Mouse (Mus musculus) macrophage (primary cell): ENCODE results near the gene Epm2aip1. TPM values are rescaled to one million over a fixed set of nuclear protein-coding genes. Genes with fewer than 3 reads are reported as not detected.

Experiments used
- H3K27ac ChIP-seq: fragments of 350-480 bp; formaldehyde crosslinking; 2 replicates; pipeline ENCODE4 v1.9.0; 2021
- H3K36me3 ChIP-seq: fragments of 350-480 bp; formaldehyde crosslinking; 2 replicates; pipeline ENCODE4 v1.9.0; 2021; ENCODE audit errors: inconsistent target
- H3K4me3 ChIP-seq: fragments of 350-480 bp; formaldehyde crosslinking; 2 replicates; pipeline ENCODE4 v1.9.0; 2021; ENCODE audit errors: inconsistent target
- H3K79me2 ChIP-seq: fragments of 350-480 bp; formaldehyde crosslinking; 2 replicates; pipeline ENCODE4 v1.9.0; 2021; ENCODE audit errors: inconsistent target
- WGBS: methylation state at CpG from one replicate; pipeline ENCODE4 v1.1.7; 2026; ENCODE audit warnings: inconsistent platforms; ENCODE audit not compliant: missing documents; 5-methylcytosine and 5-hydroxymethylcytosine counted together
- polyA plus RNA-seq: library from polyadenylated mRNA; stranded (reverse); fragments of 250-400 nt; gene quantifications from 3 replicates; pipeline ENCODE4 v1.2.4, GENCODE M21; 2018; ENCODE audit warnings: inconsistent platforms

Epm2aip1 gene
- polyA plus RNA-seq, 1 experiment from 2014 or later = 3.7 TPM

DNA sequence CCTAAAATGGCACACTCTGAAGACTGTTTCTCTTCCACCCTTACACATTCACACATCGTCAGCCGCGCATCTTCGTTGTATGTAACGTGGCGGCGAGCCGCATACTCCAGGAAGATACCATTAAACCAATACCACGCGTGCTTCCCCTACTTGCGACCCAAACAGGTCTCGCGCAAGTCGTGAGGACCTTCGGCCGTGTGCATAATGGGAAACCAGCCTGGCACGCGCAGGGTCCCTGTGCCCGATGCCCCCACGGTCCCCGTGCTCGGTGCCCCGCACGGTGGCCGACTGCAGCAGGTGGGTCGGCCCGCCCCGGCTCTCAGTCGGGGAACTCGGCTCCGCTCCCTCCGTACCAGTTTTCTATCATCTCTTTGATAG, 684 bp upstream of the Epm2aip1 start:
- peak overlapping the region; percentile 67 for H3K4me3 ChIP-seq
- H3K27ac ChIP-seq = peak overlapping the region; percentile 44
- under 1% methylated on average over 32 of the region's 32 CpGs for WGBS
- 0 out of 2 replicates have a peak, but pooled peaks cover 5% of the 10 kb centered on the region for H3K36me3 ChIP-seq
- H3K79me2 ChIP-seq = peaks cover 46% of the 10 kb centered on the region

DNA sequence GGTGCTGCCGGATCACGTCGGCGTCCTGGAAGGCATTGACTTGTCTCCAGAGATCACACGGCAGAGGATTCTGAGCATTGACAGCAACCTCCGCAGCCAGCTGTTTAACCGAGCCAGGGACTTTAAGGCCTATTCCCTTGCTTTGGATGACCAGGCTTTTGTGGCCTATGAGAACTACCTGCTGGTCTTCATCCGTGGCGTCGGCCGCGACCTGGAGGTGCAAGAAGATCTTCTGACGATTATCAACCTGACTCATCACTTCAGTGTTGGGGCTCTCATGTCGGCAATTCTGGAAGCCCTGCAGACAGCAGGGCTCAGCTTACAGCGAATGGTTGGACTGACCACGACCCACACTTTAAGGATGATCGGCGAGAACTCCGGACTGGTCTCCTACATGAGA, 627 bp downstream of the Epm2aip1 start:
- WGBS = under 1% methylated on average over 17 of the region's 19 CpGs
- H3K79me2 ChIP-seq = peaks cover 58% of the 10 kb centered on the region
- 0 out of 2 replicates have a peak, but pooled peaks cover 1% of the 10 kb centered on the region for H3K36me3 ChIP-seq
- H3K27ac ChIP-seq = peak overlapping the region; percentile 73
- peak overlapping the region; percentile 76 for H3K4me3 ChIP-seq

- WGBS = 59% methylated on average over 15 of the region's 15 CpGs
- Histone ChIP-seq H3K27ac (peak overlapping the region; percentile 73; the same call in 1 of the 2 replicates), H3K79me2 (peaks cover 58% of the 10 kb centered on the region), H3K36me3 (0 out of 2 replicates have a peak, but pooled peaks cover 10% of the 10 kb centered on the region), H3K4me3 (peak overlapping the region; percentile 76)
Observed at GRCm38 (mm10) chr9:111272996-111273785, 1.5 kb downstream of the Epm2aip1 start.

DNA sequence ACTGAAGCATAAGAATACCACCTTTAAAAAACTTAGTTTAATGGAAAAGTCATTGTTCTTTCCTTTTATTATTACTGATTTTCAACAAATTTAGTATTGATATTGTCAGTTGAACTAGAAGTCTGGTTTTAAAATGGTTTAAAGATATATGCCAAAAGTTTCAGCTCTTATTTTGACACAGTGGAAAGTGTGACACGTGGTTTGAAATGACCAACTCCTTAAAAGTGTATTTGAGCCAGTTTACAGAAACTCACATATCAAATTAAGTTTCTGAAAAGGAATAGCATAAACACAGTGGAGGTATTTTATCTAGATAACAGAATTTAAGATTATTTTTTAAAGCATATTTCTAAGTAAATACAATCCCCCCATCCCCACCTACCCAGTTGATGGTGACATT, 2.2 kb downstream of the Epm2aip1 start:
- 88% methylated on average over 1 of the region's 1 CpGs for WGBS
- peaks cover 17% of the 10 kb centered on the region for H3K36me3 ChIP-seq
- peaks cover 58% of the 10 kb centered on the region for H3K79me2 ChIP-seq
- no peak overlapping the region for H3K4me3 ChIP-seq
- no peak overlapping the region for H3K27ac ChIP-seq

- Histone ChIP-seq H3K79me2 (peaks cover 53% of the 10 kb centered on the region), H3K4me3 (no peak overlapping the region), H3K36me3 (peaks cover 27% of the 10 kb centered on the region), H3K27ac (no peak overlapping the region)
- WGBS = 57% methylated on average over 1 of the region's 1 CpGs
Observed at GRCm38 (mm10) chr9:111275156-111275555, 3.4 kb downstream of the Epm2aip1 start.

DNA sequence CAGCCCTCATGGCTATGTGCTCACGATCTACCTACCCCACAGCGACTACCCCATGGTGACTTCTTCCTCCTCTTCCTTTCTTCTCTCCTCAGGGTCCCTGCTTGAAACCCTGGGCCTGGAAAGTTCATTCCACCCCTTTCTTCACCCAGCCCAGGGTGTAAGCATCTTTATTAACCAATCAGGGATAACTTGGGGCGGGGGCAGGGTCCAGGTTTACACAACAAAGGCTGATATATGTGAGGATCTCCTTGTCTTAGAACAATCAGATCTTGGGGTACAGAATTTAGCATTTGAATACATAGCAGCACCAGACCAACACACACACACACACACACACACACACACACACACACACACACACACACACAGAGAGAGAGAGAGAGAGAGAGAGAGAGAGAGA, 13.3 kb downstream of the Epm2aip1 start:
- H3K27ac ChIP-seq = no peak overlapping the region
- WGBS = 57% methylated on average over 1 of the region's 3 CpGs
- H3K4me3 ChIP-seq = no peak overlapping the region
- no peaks in the 10 kb centered on the region for H3K36me3 ChIP-seq
- H3K79me2 ChIP-seq = no peaks in the 10 kb centered on the region

GRCm38 (mm10) chr9:111285676-111286075, 13.9 kb downstream of the Epm2aip1 start:
- H3K4me3 ChIP-seq = no peak overlapping the region
- H3K36me3 ChIP-seq = no peaks in the 10 kb centered on the region
- no peak overlapping the region for H3K27ac ChIP-seq
- WGBS = 67% methylated on average over 5 of the region's 5 CpGs
- no peaks in the 10 kb centered on the region for H3K79me2 ChIP-seq

GRCm38 (mm10) chr9:111286468-111286867, 14.7 kb downstream of the Epm2aip1 start:
- H3K79me2 ChIP-seq = no peaks in the 10 kb centered on the region
- no peaks in the 10 kb centered on the region for H3K36me3 ChIP-seq
- H3K4me3 ChIP-seq = no peak overlapping the region
- WGBS = 92% methylated on average over 2 of the region's 2 CpGs
- no peak overlapping the region for H3K27ac ChIP-seq

DNA sequence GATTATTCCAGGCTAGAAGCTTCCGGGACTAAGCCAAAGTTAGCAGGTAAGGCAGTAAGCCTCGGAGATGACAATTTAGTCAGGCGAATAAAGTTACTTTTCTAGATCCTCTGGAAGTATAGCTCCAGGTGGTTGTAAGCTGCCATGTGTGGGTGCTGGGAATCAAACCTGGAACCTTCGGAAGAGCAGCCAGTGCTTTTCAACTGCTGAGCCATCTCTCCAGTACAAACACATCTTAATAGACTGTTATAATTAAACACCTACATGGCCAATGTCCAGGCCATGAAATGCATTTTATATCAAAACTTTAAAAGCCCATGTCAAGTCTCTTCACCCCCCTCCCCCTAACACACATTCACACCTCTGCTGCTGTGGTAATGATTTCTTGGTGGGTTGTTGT, 16.2 kb downstream of the Epm2aip1 start:
- no peak overlapping the region for H3K4me3 ChIP-seq
- H3K36me3 ChIP-seq = no peaks in the 10 kb centered on the region
- WGBS = 88% methylated on average over 4 of the region's 4 CpGs
- no peaks in the 10 kb centered on the region for H3K79me2 ChIP-seq
- no peak overlapping the region for H3K27ac ChIP-seq

GRCm38 (mm10) chr9:111289294-111289831, 17.6 kb downstream of the Epm2aip1 start:
- no peaks in the 10 kb centered on the region for H3K36me3 ChIP-seq
- peak overlapping the region; percentile 55 for H3K27ac ChIP-seq
- no peak overlapping the region; the same call in 1 of the 2 replicates for H3K4me3 ChIP-seq
- 56% methylated on average over 9 of the region's 9 CpGs for WGBS
- H3K79me2 ChIP-seq = no peaks in the 10 kb centered on the region

DNA sequence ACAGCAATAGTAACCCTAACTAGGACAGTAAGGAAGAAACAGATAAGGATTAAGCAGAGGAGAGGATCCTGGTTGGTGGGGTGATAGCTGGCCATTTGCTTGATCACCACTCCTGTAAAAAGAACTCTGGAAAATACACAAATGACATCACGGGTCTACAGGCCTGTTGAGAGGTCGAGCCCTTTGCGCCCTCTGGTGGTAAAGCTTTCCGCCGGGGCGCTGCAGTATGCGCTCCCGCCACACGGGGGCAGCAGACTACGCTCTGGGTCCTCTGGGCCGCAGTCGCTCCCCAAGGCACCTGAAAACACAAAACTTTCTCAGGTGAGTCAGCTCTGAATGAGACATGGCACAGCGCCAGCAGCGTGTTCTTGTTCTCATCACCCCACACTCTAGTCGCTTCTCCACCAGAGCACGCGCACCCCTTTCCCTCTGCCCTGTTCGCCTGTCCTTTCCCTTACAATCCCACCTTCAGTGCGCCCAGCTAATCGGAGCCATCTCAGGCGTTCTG, 18.2 kb downstream of the Epm2aip1 start:
- WGBS = 21% methylated on average over 21 of the region's 21 CpGs
- H3K79me2 ChIP-seq = no peaks in the 10 kb centered on the region
- H3K27ac ChIP-seq = peak overlapping the region; percentile 55
- no peaks in the 10 kb centered on the region for H3K36me3 ChIP-seq
- H3K4me3 ChIP-seq = no peak overlapping the region; the same call in 1 of the 2 replicates

- H3K4me3 ChIP-seq = no peak overlapping the region
- WGBS = 83% methylated on average over 11 of the region's 11 CpGs
- no peaks in the 10 kb centered on the region for H3K36me3 ChIP-seq
- no peaks in the 10 kb centered on the region for H3K79me2 ChIP-seq
- H3K27ac ChIP-seq = no peak overlapping the region
Observed at GRCm38 (mm10) chr9:111290539-111291100, 18.9 kb downstream of the Epm2aip1 start.

DNA sequence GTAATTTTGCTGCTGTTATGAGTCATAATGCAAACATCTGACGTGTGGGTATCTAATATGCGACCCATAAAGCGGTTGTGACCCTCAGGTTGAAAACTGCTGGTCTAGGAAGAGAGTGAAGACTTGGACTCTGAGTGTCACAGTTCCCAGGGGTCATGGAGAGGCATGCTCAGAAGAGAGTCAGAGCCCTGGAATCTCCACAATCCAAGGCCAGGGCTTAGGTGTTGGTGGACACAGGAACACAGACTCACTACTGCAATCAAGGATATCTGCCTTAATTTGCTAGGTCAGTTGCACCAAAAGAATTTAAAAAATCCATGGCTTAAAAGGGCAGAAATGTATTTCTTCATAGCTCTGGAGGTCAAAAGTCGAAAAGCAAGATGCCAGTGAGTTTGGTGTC, 21.5 kb downstream of the Epm2aip1 start:
- Histone ChIP-seq H3K79me2 (no peaks in the 10 kb centered on the region), H3K4me3 (no peak overlapping the region), H3K36me3 (no peaks in the 10 kb centered on the region), H3K27ac (no peak overlapping the region)
- WGBS = 75% methylated on average over 4 of the region's 4 CpGs

DNA sequence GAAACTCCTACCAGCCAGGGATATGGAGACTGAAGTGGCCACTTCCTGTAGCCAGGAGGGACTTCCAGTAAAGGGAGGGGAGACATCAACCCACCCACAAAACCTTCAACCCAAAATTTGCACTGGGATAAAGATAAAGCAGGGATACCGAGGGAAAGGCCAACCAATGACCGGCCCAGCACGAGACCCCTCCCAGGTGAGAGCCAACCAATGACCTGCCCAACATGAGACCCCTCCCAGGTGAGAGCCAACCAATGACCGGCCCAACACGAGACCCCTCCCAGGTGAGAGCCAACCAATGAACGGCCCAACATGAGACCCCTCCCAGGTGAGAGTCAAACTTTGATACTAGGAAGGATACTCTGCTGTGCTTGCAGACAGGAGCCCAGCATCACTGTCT, 23.2 kb downstream of the Epm2aip1 start:
- Histone ChIP-seq H3K27ac (no peak overlapping the region), H3K4me3 (no peak overlapping the region), H3K36me3 (no peaks in the 10 kb centered on the region), H3K79me2 (no peaks in the 10 kb centered on the region)
- WGBS = 97% methylated on average over 6 of the region's 6 CpGs

DNA sequence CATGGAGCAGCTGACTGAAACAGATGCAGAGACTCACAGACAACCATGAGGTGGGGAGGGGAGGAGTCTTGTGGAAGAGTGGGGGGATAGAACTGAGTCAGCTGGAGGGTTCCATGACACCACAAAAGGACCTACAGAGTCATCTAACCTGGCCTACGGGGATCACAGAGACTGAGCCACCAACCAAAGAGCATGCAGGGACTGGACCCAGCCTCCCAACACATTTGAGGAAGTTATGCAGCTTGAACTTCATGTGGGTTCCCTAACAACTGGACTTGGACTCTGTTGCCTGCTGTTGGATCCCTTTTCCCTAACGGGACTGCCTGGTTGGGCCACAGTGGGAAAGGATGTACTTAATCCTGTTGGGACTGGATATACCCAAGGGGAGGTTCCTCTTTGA, 23.6 kb downstream of the Epm2aip1 start:
- no peaks in the 10 kb centered on the region for H3K36me3 ChIP-seq
- WGBS = 56% methylated on average over 2 of the region's 2 CpGs
- no peak overlapping the region for H3K27ac ChIP-seq
- no peak overlapping the region for H3K4me3 ChIP-seq
- H3K79me2 ChIP-seq = no peaks in the 10 kb centered on the region
